Mouse (Mus musculus) left cerebral cortex, adult 2 months (tissue): Measurements from ENCODE around the gene Olfr845. TPM values are rescaled to one million over a fixed set of nuclear protein-coding genes. Genes with fewer than 3 reads are reported as not detected.

Experiments used
- DNase-seq, 2 experiments: peaks; one replicate each; pipeline ENCODE4 v3.0.0; 2021 to 2022; ENCODE audit warnings: low spot score in 2 of 2, mixed read lengths in 1 of 2; ENCODE audit errors: extremely low spot score in 1 of 2
- H3K27ac ChIP-seq: fragments of 200-600 bp; 2 replicates; pipeline ENCODE4 v1.8.1; 2022
- H3K4me3 ChIP-seq: fragments of 200-600 bp; 2 replicates; pipeline ENCODE4 v1.8.1; 2022
- CTCF ChIP-seq: fragments of 200-600 bp; IDR thresholded peaks from 2 replicates; pipeline ENCODE4 v1.8.1; 2022; ENCODE audit warnings: antibody characterized with exemption, mild to moderate bottlenecking, moderate library complexity
- intact Hi-C: fragments of 180-260 bp; cut with DNase I; formaldehyde crosslinking; loops from one replicate; pipeline ENCODE4 v1.15.1; 2025
- long read RNA-seq, 2 experiments: library from polyadenylated mRNA; stranded (forward); transcript quantifications; one replicate each; pipeline ENCODE4 v2.0.0; 2021; ENCODE audit warnings: borderline mapping rate in 2 of 2
- total RNA-seq, 2 experiments: library from RNA; stranded (reverse); gene quantifications; 2 replicates each; pipeline ENCODE4 v1.2.3; 2021

Gene Olfr845
- not detected for total RNA-seq
- long read RNA-seq, experiment 1 = 0 reads
- long read RNA-seq, experiment 2 = 0 reads

DNA sequence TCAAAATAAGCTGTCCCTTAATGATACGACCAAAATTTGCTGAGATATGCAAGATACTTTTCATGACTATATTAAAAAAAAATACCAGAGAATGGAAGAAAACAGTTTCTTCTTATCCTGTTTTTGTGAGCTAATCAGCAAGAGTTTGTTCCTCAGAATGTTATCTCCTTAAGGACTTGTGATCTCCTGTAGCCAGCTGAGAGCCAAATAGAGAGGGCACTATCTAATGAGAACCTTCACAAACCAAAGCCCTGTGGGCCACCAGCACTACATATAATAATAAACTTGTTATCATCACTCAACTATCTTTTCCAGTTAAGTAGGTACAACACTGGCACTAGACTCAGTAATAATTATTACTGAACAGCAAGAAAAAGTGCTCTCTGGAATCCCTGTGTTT is at the start of gene Olfr845:
Gene Olfr845, plus strand, starts transcription at position 301 of the 400 bp plus-strand sequence.
- no peak for DNase-seq
- intact Hi-C loops = no loop called here
- TF ChIP-seq CTCF = no peak
- H3K27ac ChIP-seq = no peak within 1 kb of the TSS
- H3K4me3 ChIP-seq = no peak within 1 kb of the TSS

DNA sequence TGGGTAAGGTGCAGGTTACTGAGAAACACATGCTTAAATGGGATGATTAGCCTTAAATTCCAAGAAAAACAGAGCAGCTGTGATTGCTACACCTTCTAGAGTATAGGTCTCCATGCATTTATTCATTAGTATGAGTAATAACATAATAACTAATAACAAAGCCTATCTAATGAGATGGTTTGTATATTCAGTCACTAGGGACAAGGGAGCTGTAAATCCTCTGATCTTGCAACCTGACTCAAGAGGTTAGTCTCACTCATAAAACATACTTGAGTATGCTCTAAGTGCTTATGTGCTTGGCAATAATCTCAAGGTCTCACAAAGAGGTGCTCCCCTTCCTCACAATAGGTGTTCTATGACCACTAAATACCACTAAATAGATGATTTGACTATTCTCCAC is 20.2 kb upstream of the Olfr845 start, which contains the start of gene Olfr844:
Gene Olfr844, plus strand, starts transcription at position 301 of the 400 bp plus-strand sequence.
- no peak within 1 kb of the TSS for H3K27ac ChIP-seq
- no peak for DNase-seq
- intact Hi-C loops = no loop called here
- no peak for TF ChIP-seq CTCF
- H3K4me3 ChIP-seq = no peak within 1 kb of the TSS

DNA sequence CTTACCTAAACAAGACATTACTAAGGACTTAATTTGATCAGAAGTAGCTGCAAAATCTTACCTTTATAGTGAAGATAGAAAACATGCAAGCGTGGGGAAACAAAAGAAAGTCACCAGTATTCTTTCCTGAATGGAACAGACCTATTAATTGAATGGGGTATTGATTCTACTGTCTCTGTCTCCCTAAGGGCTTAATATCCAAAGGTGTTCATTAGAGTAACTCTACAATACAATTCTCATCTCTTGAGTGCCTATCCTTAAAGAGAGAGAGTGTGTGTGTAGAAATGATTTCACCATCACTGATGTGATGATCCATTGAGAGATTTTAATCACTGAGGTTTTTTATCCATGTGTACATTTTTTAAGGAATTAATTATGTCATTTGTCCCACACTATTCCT is 27.6 kb downstream of the Olfr845 start, which contains the start of gene Olfr846:
Gene Olfr846, minus strand, starts transcription at position 101 of the 400 bp plus-strand sequence.
- no peak for DNase-seq
- no peak within 1 kb of the TSS for H3K27ac ChIP-seq
- intact Hi-C loops = no loop called here
- no peak within 1 kb of the TSS for H3K4me3 ChIP-seq
- no peak for TF ChIP-seq CTCF

DNA sequence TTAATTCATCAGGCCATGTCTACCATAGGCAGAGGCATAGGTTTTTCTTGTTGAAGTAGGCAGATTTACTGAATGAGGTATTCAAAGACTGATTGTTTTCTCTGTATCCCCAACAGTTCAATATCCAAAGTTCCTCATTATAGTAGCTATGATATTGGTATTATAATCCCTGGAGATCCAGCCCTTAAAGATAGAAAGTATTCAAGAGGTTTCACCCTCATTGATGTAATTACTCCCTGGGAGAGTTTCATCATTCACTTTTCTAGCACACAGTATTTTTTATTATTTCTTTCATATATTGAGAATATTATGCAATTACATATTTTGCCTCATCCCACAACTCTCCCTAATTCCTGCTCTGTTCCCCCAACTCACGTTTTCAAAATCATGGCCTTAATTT is 42.3 kb downstream of the Olfr845 start, which contains the start of gene Olfr847:
Gene Olfr847, minus strand, starts transcription at position 101 of the 400 bp plus-strand sequence.
- Histone ChIP-seq H3K27ac (no peak within 1 kb of the TSS), H3K4me3 (no peak within 1 kb of the TSS)
- DNase-seq = no peak
- TF ChIP-seq CTCF = no peak
- intact Hi-C loops = no loop called here

Other genes starting within 250 kb of the Olfr845 start
- gene Olfr836, start 216.1 kb upstream of the Olfr845 start, total RNA-seq = not detected
- not detected for gene Olfr837, start 200.1 kb upstream of the Olfr845 start, total RNA-seq
- under 1 TPM in 1 of 2 experiments, not detected in 1; 0.11 TPM for gene Olfr839-ps1, start 159.1 kb upstream of the Olfr845 start, total RNA-seq
- not detected for gene Olfr843, start 84.5 kb upstream of the Olfr845 start, total RNA-seq
- gene Olfr844, start 20.1 kb upstream of the Olfr845 start, total RNA-seq = not detected
- not detected for gene Olfr846, start 27.5 kb downstream of the Olfr845 start, total RNA-seq
- not detected for gene Olfr847, start 42.2 kb downstream of the Olfr845 start, total RNA-seq
- not detected for gene Olfr849, start 103.8 kb downstream of the Olfr845 start, total RNA-seq
- gene Olfr850, start 141.8 kb downstream of the Olfr845 start, total RNA-seq = not detected
- gene Olfr851, start 156.8 kb downstream of the Olfr845 start, total RNA-seq = not detected
- gene Olfr853, start 204.6 kb downstream of the Olfr845 start, total RNA-seq = not detected
- not detected for gene Olfr854, start 230.9 kb downstream of the Olfr845 start, total RNA-seq
- not detected for gene Olfr855, start 246.2 kb downstream of the Olfr845 start, total RNA-seq